Mouse (Mus musculus) layer of hippocampus, adult 2 months (tissue): Measurements from ENCODE around the gene Saa4. TPM values are rescaled to one million over a fixed set of nuclear protein-coding genes. Genes with fewer than 3 reads are reported as not detected.
A peak's percentile ranks its signal among the peaks of the same experiment; 100 is the strongest.
"Not testable (repeated sequence)": the region's sequence is repeated elsewhere in the genome, so short reads cannot be mapped to it uniquely, and the experiment has no call there.

Experiments
- DNase-seq, 2 experiments: peaks; one replicate each; pipeline ENCODE4 v3.0.0; 2022; ENCODE audit warnings: low spot score in 2 of 2
- H3K27ac ChIP-seq: fragments of 200-600 bp; 2 replicates; pipeline ENCODE4 v1.8.1; 2022
- H3K4me3 ChIP-seq: fragments of 200-600 bp; 2 replicates; pipeline ENCODE4 v1.8.1; 2022; ENCODE audit warnings: mild to moderate bottlenecking
- CTCF ChIP-seq: fragments of 200-600 bp; conservative IDR thresholded peaks from 2 replicates; pipeline ENCODE4 v1.8.1; 2022; ENCODE audit warnings: antibody characterized with exemption, mild to moderate bottlenecking, moderate library complexity
- long read RNA-seq, 2 experiments: library from polyadenylated mRNA; stranded (forward); transcript quantifications; one replicate each; pipeline ENCODE4 v2.0.0; 2021; ENCODE audit warnings: borderline mapping rate in 2 of 2
- total RNA-seq, 2 experiments: library from RNA; stranded (reverse); gene quantifications; 2 replicates each; pipeline ENCODE4 v1.2.3; 2021

The Saa4 gene
- not detected for total RNA-seq
- long read RNA-seq, experiment 1: 0 reads
- long read RNA-seq, experiment 2: 0 reads

- no peak for DNase-seq
- H3K4me3 ChIP-seq: no peak within 1 kb of the TSS
- H3K27ac ChIP-seq: no peak within 1 kb of the TSS
- TF ChIP-seq CTCF: no peak
These were observed at the start of gene Saa4 for GRCm38 (mm10) chr7:46732458-46732857. TSS of gene Saa4 (minus strand) at chr7:46732603.

- peak; percentile 97 for TF ChIP-seq CTCF
- Histone ChIP-seq H3K27ac (no peak overlapping the region), H3K4me3 (no peak overlapping the region)
- peak; percentile 16 to 65 for DNase-seq
These were observed 38.3 kb upstream of the Saa4 start for GRCm38 (mm10) chr7:46770706-46771105.

DNA sequence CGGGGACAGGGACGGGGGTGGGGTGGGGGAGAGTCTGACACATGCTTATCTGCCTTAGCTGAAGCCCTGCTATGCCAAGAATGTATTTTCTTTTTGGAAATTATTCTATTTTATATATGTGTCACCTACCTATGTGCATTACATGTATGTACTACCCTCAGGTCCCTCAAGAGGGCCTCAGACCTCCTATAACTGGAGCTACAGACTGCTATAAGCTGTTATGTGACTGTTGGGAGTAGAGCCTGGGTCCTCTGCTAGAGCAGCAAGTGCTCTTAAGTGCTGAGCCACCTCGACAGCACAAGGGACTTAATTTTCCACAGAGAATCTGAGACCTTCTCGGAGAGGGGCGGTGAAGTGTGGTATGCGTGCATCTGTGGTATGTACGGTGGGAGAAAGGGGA, 36.0 kb upstream of the Saa4 start:
- no peak for TF ChIP-seq CTCF
- DNase-seq: no peak
- no peak overlapping the region for H3K27ac ChIP-seq

GRCm38 (mm10) chr7:46767371-46767770, 35.0 kb upstream of the Saa4 start:
- no peak for DNase-seq
- Histone ChIP-seq H3K27ac (no peak overlapping the region), H3K4me3 (no peak overlapping the region)
- TF ChIP-seq CTCF: no peak

More for the DNA sequence above, 36.0 kb upstream of the Saa4 start:
- H3K4me3 ChIP-seq: no peak overlapping the region

GRCm38 (mm10) chr7:46764672-46765071, 32.3 kb upstream of the Saa4 start:
- DNase-seq: no peak
- no peak for TF ChIP-seq CTCF
- no peak overlapping the region for H3K4me3 ChIP-seq
- H3K27ac ChIP-seq: no peak overlapping the region

- no peak for DNase-seq
- no peak for TF ChIP-seq CTCF
- H3K27ac ChIP-seq: no peak overlapping the region
- no peak overlapping the region for H3K4me3 ChIP-seq
These were observed 30.2 kb upstream of the Saa4 start for GRCm38 (mm10) chr7:46762601-46763000.

GRCm38 (mm10) chr7:46761049-46761795, 28.8 kb upstream of the Saa4 start:
- no peak overlapping the region for H3K4me3 ChIP-seq
- TF ChIP-seq CTCF: no peak
- DNase-seq: no peak
- H3K27ac ChIP-seq: no peak overlapping the region

DNA sequence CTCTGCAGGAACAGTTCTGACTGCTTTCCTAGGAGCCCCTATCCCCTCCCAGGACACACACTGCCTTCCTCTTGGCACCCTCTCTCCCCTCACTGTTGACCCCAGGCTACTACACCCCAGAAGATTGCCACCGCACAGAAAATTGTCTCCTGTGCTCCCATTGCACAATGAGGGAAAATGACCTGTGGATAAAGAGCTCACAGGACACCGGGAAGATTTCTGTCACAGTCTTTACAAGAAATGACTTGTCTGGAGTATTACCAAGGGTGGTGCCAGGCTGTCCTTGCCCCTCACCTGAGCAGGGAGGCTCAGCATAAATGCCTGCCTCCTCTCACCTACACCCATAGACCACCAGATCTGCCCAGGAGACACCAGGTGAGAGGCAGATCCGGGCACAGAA, 19.1 kb upstream of the Saa4 start, which contains the start of gene Saa2:
Saa2 (plus strand) TSS at position 301 of the 400 bp plus-strand sequence.
- DNase-seq: no peak
- Histone ChIP-seq H3K4me3 (no peak within 1 kb of the TSS), H3K27ac (no peak within 1 kb of the TSS)
- no peak for TF ChIP-seq CTCF

GRCm38 (mm10) chr7:46748459-46748858, 16.1 kb upstream of the Saa4 start:
- Histone ChIP-seq H3K4me3 (no peak overlapping the region), H3K27ac (no peak overlapping the region)
- no peak for DNase-seq
- TF ChIP-seq CTCF: no peak

DNA sequence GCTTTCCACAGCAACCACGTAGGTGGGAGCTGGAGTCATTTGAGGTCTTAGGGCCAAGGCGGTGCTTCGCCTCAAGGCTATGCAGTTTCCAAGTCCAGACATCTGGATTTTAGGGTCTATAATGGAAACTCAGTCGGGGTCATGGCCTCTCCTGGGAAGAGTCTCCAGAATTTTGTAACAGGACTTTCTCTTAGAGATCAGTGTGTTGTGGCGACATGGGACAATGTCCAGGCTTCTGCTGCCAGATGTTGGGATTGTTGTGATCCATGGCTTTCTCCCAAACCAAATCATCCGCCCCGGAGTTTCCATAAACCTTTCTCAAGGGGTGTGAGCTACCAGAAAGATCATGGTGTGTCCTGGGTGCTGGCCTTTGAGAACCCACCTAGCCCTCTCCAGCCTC, 14.0 kb upstream of the Saa4 start:
- TF ChIP-seq CTCF: no peak
- Histone ChIP-seq H3K27ac (no peak overlapping the region), H3K4me3 (no peak overlapping the region)
- no peak for DNase-seq

DNA sequence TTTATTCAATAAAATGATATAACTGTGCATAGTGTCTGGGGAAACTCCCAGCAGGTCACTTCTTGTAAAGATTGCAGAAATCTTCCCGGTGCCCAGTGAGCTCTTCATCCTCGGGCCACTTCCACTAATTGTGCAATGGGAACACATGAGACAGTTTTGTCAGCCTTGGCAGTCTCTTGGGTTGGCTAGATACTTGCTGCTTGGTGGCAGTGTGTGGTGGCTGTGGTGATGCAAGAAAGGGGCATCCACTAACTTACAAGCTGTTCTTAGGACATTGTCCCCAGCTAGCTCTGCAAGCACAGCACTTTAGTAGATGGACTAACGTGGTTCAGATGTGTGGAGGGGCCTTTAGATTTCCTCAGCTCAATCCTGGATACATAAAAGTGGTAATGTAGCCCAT, 13.4 kb upstream of the Saa4 start:
- TF ChIP-seq CTCF: no peak

DNA sequence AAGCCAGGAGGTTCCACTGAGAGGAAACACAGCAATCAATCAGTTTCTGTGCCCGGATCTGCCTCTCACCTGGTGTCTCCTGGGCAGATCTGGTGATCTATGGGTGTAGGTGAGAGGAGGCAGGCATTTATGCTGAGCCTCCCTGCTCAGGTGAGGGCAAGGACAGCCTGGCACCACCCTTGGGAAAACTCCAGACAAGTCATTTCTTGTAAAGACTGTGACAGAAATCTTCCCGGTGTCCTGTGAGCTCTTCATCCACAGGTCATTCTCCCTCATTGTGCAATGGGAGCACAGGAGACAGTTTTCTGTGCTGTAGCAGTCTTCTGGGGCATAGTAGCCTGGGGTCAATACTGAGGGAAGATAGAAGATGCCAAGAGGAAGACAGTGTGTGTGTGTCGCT, 10.5 kb upstream of the Saa4 start, which contains the start of gene Saa1:
Saa1 (minus strand) TSS at position 101 of the 400 bp plus-strand sequence.
- H3K4me3 ChIP-seq, DNase-seq, H3K27ac ChIP-seq: not testable (repeated sequence)

More for the DNA sequence above, 13.4 kb upstream of the Saa4 start:
- no peak overlapping the region for H3K4me3 ChIP-seq
- no peak overlapping the region for H3K27ac ChIP-seq
- DNase-seq: no peak

DNA sequence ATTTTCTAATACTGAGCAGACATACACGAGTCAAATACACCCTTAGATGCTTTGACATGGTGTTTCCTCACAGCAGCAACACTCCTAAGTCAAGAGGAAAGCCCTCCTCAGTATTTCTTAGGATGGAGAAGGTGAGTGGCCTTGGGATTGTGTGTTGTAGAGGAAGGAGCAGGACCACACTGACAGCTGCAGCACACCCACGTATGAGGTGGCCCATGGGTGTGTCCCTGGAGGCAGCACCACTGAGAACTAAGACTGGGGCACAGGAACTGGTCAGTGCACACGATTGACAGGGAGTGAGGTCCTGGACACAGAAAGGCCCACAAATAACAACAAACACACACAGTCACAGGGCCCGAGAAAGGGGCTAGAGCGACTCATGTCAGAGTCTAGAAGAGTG, 7.6 kb upstream of the Saa4 start:
- not testable (repeated sequence) for DNase-seq, H3K4me3 ChIP-seq, H3K27ac ChIP-seq

- H3K4me3 ChIP-seq: no peak overlapping the region
- H3K27ac ChIP-seq: no peak overlapping the region
- no peak for DNase-seq
- no peak for TF ChIP-seq CTCF
These were observed 6.4 kb upstream of the Saa4 start for GRCm38 (mm10) chr7:46738561-46739460.
